Mouse (Mus musculus) neural tube, embryonic 11.5 days (tissue): ENCODE data around the gene Slc34a1. TPM values are rescaled to one million over a fixed set of nuclear protein-coding genes. Genes with fewer than 3 reads are reported as not detected.
A peak's percentile ranks its signal among the peaks of the same experiment; 100 is the strongest.
"Not testable (repeated sequence)": the region's sequence is repeated elsewhere in the genome, so short reads cannot be mapped to it uniquely, and the experiment has no call there.

Experiments
- ATAC-seq: fragments of 200-750 bp; cut with Nextera tagmentation; 2 replicates; pipeline ENCODE4 v1.8.0; 2017; ENCODE audit warnings: moderate number of reproducible peaks, mild to moderate bottlenecking, moderate TSS enrichment, moderate library complexity; ENCODE audit not compliant: insufficient read depth, low FRiP score, low TSS enrichment
- DNase-seq: peaks from one replicate; pipeline ENCODE4 v3.0.0-alpha.2; 2015; ENCODE audit warnings: low spot score
- H3K27ac ChIP-seq: fragments of 300-500 bp; sonication (generic); 2 replicates; pipeline ENCODE4 v1.5.1; 2014; ENCODE audit warnings: low read depth, mild to moderate bottlenecking, low read length
- H3K27me3 ChIP-seq: fragments of 300-500 bp; sonication (generic); 2 replicates; pipeline ENCODE4 v1.6.1; 2014; ENCODE audit warnings: mild to moderate bottlenecking, low read length, mixed read lengths; ENCODE audit not compliant: control insufficient read depth, insufficient read depth
- H3K36me3 ChIP-seq: fragments of 300-500 bp; sonication (generic); 2 replicates; pipeline ENCODE4 v1.6.1; 2014; ENCODE audit warnings: mild to moderate bottlenecking, low read length, moderate library complexity, mixed read lengths; ENCODE audit not compliant: control insufficient read depth, insufficient read depth
- H3K4me1 ChIP-seq: fragments of 300-500 bp; sonication (generic); 2 replicates; pipeline ENCODE4 v1.6.1; 2014; ENCODE audit warnings: low read length, mixed read lengths; ENCODE audit not compliant: control insufficient read depth, insufficient read depth
- H3K4me2 ChIP-seq: fragments of 300-500 bp; sonication (generic); 2 replicates; pipeline ENCODE4 v1.6.1; 2014; ENCODE audit warnings: low read depth, mild to moderate bottlenecking, moderate library complexity
- H3K4me3 ChIP-seq: fragments of 300-500 bp; sonication (generic); 2 replicates; pipeline ENCODE4 v1.5.1; 2014; ENCODE audit warnings: low read depth, low read length
- H3K9ac ChIP-seq: fragments of 300-500 bp; sonication (generic); 2 replicates; pipeline ENCODE4 v1.6.1; 2014; ENCODE audit warnings: mild to moderate bottlenecking, low read length
- H3K9me3 ChIP-seq: fragments of 300-500 bp; sonication (generic); 2 replicates; pipeline ENCODE4 v1.6.1; 2016; ENCODE audit warnings: low read length; ENCODE audit not compliant: control insufficient read depth
- WGBS: fragments of 180-500 bp; shearing (Covaris S2); extraction: QIAGEN DNeasy Blood & Tissue Kit; methylation state at CpG from one replicate; pipeline ENCODE4 v1.1.7; 2014; 5-methylcytosine and 5-hydroxymethylcytosine counted together
- polyA plus RNA-seq: library from polyadenylated mRNA; unstranded; fragments of >200 nt; fragmentation: Nextera tagmentation; extraction: Ambion mirVana; gene quantifications from 2 replicates; pipeline ENCODE4 v1.2.1, GENCODE M21; 2014

Gene Slc34a1
- polyA plus RNA-seq, 1 experiment from 2014 or later: 0.13 TPM

DNA sequence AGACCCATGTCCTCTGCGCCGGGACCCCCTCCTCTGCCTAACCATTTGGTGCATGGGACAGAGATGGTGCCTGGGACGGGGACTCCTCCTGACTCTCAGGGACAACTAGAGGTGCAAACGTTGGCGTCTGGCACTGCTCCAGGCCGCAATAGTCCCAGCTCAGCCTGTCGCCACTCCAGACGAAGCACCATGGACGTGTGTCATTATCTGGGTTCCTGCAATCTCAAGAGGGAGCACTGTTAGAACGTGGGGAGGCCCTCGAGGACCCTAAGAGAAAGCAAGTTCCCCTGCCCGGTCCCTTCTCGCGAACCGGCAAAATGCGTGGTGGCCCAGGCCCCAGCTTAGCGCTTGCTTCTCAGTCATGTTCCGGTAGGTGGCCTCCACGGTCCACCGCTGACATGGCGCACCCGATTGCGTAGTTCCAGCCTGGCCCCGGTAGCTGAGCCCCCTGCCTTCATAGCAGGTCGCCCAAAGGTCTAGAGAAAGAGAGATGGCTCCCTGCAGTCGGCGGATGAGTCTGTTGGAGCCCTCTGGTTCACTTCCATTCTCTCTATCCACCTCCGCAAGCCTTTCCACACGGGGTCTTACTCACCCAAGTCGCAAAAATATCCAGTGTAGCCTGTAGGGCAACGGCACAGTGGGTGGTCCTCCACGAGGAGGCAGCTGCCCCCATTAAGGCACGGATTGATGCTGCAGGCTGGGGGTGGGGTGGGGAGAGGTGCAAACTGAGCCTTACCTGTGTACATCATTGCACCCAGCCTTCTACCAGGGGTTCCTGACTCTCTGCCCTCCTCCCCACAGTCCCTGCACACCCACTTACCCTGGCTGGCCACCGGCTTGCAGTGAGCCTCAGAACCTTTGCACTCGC, 23.2 kb downstream of the Slc34a1 start:
- no peaks in the 10 kb centered on the region for H3K36me3 ChIP-seq
- DNase-seq: peak; percentile 71
- no peaks in the 10 kb centered on the region for H3K9me3 ChIP-seq
- WGBS: 13% methylated on average over 35 of the region's 35 CpGs
- peak overlapping the region; percentile 13; the same call in 1 of the 2 replicates for H3K4me2 ChIP-seq
- H3K4me1 ChIP-seq: 0 out of 2 replicates have a peak, but pooled peaks cover 3% of the 10 kb centered on the region
- H3K27me3 ChIP-seq: peaks cover 39% of the 10 kb centered on the region
- H3K4me3 ChIP-seq: no peak overlapping the region; the same call in 1 of the 2 replicates
- H3K27ac ChIP-seq: no peak overlapping the region
- H3K9ac ChIP-seq: no peak overlapping the region
- no peak for ATAC-seq

- no peak for ATAC-seq
- H3K9me3 ChIP-seq: no peaks in the 10 kb centered on the region
Measured at GRCm38 (mm10) chr13:55426613-55427012, 28.6 kb downstream of the Slc34a1 start, which contains the start of gene F12. TSS of gene F12 (minus strand) at chr13:55426793.

DNA sequence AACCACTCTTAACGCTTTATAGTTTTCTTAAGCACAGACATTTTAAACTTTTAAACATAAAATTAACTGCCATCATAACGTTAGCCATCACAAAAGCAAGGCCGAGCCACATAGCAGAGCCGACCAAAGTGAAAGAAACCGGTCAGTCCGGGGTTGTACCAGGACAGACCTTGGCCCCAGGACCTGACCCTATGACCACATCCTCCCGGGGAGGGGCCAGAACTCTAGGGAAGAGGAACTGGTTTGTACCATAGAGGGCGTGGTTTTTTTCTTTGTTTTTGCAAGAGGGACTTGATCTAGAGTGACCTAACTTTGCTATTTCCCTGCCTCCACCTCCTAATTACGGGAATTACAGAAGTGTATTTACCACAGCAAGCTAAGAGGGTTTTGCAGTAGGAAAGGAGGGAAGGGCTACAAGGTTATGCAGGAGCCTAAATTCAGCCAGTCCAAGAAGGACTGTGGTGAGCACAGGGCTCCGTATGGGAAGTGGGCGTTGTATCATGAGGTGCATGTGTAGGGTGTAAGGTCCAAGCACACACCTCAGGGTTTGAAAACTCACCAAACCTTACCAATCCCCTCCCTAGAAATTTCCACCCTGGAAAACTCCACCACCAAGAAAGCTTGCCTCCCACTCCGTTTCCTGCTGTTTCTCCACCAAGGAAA, 31.4 kb downstream of the Slc34a1 start:
- ATAC-seq (no peak), DNase-seq (no peak)
- H3K36me3 ChIP-seq: no peaks in the 10 kb centered on the region
- H3K4me3 ChIP-seq: no peak overlapping the region
- H3K4me2 ChIP-seq: no peak overlapping the region
- H3K9me3 ChIP-seq: no peaks in the 10 kb centered on the region
- no peaks in the 10 kb centered on the region for H3K4me1 ChIP-seq
- WGBS: 79% methylated on average over 12 of the region's 12 CpGs
- no peak overlapping the region for H3K27ac ChIP-seq
- H3K9ac ChIP-seq: no peak overlapping the region
- no peaks in the 10 kb centered on the region for H3K27me3 ChIP-seq

More at GRCm38 (mm10) chr13:55426613-55427012, 28.6 kb downstream of the Slc34a1 start, which contains the start of gene F12:
- no peak within 1 kb of the TSS for H3K9ac ChIP-seq
- no peaks in the 10 kb centered on the region for H3K4me1 ChIP-seq
- peaks cover 4% of the 10 kb centered on the region for H3K27me3 ChIP-seq
- 89% methylated on average over 10 of the region's 10 CpGs for WGBS
- no peak within 1 kb of the TSS for H3K27ac ChIP-seq
- H3K4me3 ChIP-seq: no peak within 1 kb of the TSS
- no peak within 1 kb of the TSS for H3K4me2 ChIP-seq
- H3K36me3 ChIP-seq: no peaks in the 10 kb centered on the region
- no peak for DNase-seq

DNA sequence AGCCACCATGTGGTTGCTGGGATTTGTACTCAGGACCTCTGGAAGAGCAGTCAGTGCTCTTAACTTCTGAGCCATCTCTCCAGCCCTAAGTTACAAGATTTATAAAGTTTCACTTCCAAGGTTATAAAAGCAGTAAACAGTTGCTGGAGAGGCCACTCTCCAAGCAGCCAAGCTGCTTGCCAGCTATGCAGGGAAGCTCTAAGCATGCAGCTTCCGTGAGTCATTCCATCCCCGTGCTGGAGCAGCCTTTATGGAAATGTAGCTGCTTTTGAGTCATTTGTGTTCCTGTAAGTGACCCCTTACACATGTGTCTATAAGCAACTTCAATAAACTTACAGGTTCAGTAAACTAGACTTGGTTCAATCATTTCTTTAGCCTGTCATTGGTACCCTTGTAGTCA, 32.6 kb downstream of the Slc34a1 start:
- DNase-seq (no peak), ATAC-seq (no peak)
- Histone ChIP-seq H3K9me3 (no peaks in the 10 kb centered on the region), H3K4me2 (no peak overlapping the region), H3K27ac (no peak overlapping the region), H3K9ac (no peak overlapping the region), H3K27me3 (no peaks in the 10 kb centered on the region), H3K4me1 (no peaks in the 10 kb centered on the region), H3K36me3 (no peaks in the 10 kb centered on the region), H3K4me3 (no peak overlapping the region)
- WGBS: 88% methylated on average over 2 of the region's 2 CpGs

DNA sequence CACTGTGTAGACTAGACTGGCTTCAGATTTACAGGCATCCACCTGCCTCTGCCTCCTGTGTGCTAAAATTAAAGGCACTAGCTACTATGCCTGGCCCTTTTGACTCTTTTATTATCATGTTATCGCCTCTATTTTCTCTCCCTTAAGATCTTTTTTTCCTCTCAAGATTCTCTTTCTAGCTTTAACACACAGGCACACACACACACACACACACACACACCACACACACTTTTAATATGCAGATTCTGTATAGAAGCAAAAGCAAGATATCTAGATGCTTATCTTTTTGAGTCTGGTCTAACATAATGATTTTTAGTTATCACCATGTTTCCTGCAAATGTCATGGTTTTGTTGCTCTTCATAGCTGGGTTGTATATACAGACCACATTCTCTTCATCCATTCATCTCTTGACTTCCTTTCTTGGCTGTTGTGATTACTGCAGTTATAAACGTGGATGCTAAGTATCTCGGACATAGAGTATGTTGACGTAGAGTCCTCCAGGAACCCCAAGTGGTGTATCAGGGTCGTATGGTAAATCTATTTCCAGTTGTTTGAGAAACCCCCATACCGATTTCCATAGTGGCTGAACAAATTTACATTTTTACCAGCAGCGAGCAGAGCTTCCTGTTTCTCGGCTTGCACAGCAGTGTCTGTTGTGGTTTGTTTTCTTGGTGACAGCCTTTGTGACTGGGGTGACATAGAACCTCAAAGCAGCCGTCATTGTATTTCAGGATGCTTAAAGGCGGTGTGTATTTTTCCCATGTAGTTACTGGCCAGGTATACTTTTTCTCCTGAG, 34.1 kb downstream of the Slc34a1 start:
- DNase-seq (no peak), ATAC-seq (no peak)
- Histone ChIP-seq H3K9me3 (no peaks in the 10 kb centered on the region), H3K4me1 (no peaks in the 10 kb centered on the region), H3K4me2 (no peak overlapping the region), H3K27ac (no peak overlapping the region), H3K9ac (no peak overlapping the region), H3K36me3 (no peaks in the 10 kb centered on the region), H3K4me3 (no peak overlapping the region), H3K27me3 (no peaks in the 10 kb centered on the region)
- 77% methylated on average over 10 of the region's 10 CpGs for WGBS

DNA sequence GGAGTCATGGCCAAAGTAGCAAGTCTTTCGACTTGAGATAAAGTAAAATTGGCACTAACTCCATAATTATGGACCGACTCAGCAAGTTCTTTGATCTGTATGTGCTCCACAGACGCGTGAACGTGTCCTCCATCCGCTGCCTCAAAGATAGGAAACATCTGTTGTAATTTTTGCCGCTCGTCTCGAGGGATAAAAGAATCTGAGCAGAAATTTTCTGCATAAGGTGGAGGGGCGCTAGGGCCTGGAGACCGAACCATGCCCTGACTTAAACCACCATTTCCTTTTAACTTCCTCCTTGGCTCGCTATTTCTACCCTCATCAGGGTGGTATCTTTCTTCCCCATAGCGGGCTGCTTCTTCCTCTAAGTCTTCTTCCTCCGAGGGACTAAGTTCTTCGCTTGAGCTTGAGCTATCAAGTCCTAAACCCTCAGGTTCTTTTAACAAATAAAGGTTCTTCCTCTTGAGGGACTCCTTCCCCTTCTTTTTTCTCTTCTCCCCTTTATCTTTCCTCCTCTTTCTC, 39.2 kb downstream of the Slc34a1 start:
- H3K9me3 ChIP-seq, H3K4me3 ChIP-seq, H3K4me2 ChIP-seq, H3K27ac ChIP-seq, H3K27me3 ChIP-seq, H3K9ac ChIP-seq, ATAC-seq, H3K4me1 ChIP-seq, DNase-seq, H3K36me3 ChIP-seq: not testable (repeated sequence)
- WGBS: 88% methylated on average over 14 of the region's 15 CpGs

- Histone ChIP-seq H3K4me2 (peak overlapping the region; percentile 65), H3K4me3 (peak overlapping the region; percentile 73), H3K9ac (no peak overlapping the region), H3K9me3 (no peaks in the 10 kb centered on the region), H3K27me3 (no peaks in the 10 kb centered on the region), H3K4me1 (peaks cover 14% of the 10 kb centered on the region), H3K36me3 (no peaks in the 10 kb centered on the region; the same call in 1 of the 2 replicates), H3K27ac (peak overlapping the region; percentile 87; the same call in 1 of the 2 replicates)
- no peak for DNase-seq
- WGBS: 41% methylated on average over 9 of the region's 9 CpGs
- no peak for ATAC-seq
Measured at GRCm38 (mm10) chr13:55443799-55444285, 45.9 kb downstream of the Slc34a1 start.

GRCm38 (mm10) chr13:55444286-55444936, 46.4 kb downstream of the Slc34a1 start:
- WGBS: 2% methylated on average over 33 of the region's 33 CpGs
- ATAC-seq: peak; percentile 68
- H3K36me3 ChIP-seq: no peaks in the 10 kb centered on the region; the same call in 1 of the 2 replicates

More at GRCm38 (mm10) chr13:55444286-55444936, 46.4 kb downstream of the Slc34a1 start:
- Histone ChIP-seq H3K4me2 (peak overlapping the region; percentile 65), H3K4me3 (peak overlapping the region; percentile 73), H3K4me1 (peaks cover 14% of the 10 kb centered on the region), H3K9me3 (no peaks in the 10 kb centered on the region), H3K27ac (peak overlapping the region; percentile 87), H3K27me3 (no peaks in the 10 kb centered on the region), H3K9ac (peak overlapping the region; percentile 53)
- no peak for DNase-seq
